Mouse (Mus musculus) C2C12 (cell line): Measurements from ENCODE around the gene Ltbp4.
A peak's percentile ranks its signal among the peaks of the same experiment; 100 is the strongest.

ENCODE experiments used
- CEBPB ChIP-seq: IDR thresholded peaks from one replicate; pipeline ENCODE4 v1.6.1; 2011; ENCODE audit warnings: low read depth, mild to moderate bottlenecking, control low read depth, moderate library complexity
- CTCF ChIP-seq: IDR thresholded peaks from one replicate; pipeline ENCODE4 v1.5.1; 2011; ENCODE audit not compliant: control insufficient read depth, insufficient read depth, insufficient read length
- FOSL1 ChIP-seq: IDR thresholded peaks from one replicate; pipeline ENCODE4 v1.8.0; 2011; ENCODE audit warnings: mild to moderate bottlenecking, low read length; ENCODE audit not compliant: poor library complexity, insufficient read depth, severe bottlenecking
- MAX ChIP-seq: IDR thresholded peaks from one replicate; pipeline ENCODE4 v1.6.1; 2011; ENCODE audit warnings: mild to moderate bottlenecking, control low read depth
- MYOD1 ChIP-seq: IDR thresholded peaks from one replicate; pipeline ENCODE4 v1.6.1; 2011; ENCODE audit warnings: low read depth; ENCODE audit not compliant: control insufficient read depth, insufficient read length

DNA sequence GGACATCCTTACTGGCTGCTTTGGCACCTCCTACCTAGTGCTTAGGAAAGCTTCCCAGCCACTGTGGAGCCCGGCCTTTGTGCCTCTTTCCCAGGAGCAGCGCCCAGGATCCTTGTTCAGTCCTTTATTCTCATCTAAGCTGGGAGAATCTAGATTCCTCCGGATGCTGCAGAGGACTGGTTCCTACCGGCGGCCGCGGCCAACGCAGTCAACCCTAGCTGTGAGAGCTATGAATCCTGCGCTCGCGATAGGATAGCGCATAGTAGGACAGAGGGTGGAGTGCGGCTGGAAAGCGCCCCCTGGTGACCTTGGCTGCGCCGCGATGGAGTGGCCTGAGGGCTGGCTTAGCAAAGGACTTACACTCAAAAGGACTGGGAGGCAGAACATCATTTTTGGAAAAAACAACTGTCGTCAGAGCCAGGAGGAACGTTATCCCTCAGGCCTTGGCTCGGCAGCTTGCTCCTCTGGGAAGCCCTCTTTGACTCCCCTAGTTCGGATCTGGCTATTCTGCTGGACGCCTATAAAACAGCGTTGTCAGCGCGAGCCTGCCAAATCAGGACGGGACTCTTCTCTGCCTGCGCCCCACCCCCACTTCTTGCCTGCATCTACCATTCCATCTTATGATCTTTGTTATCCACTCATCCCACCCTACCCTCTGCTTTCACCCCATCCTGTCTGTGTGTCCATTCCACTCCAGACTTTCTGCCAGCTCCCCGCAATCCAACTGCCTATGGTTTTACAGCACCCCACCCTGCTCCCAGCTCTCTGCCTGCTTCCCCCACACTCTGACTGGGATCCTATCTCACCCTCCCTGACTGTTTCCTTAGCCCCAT lies 52.4 kb downstream of the Ltbp4 start:
- TF ChIP-seq CEBPB = no peak
- no peak for TF ChIP-seq FOSL1
- no peak for TF ChIP-seq MYOD1
- peak; percentile 33 for TF ChIP-seq CTCF
- TF ChIP-seq MAX = no peak
